Mouse (Mus musculus) heart, postnatal 4 days (tissue): ENCODE measurements at regions not wholly inside any gene's neighbourhood (a gene's known extent, or its start where the extent isn't known, plus 50 kb on each side); places are given as distances from the start of the nearest gene placed in this dataset.
A peak's percentile ranks its signal among the peaks of the same experiment; 100 is the strongest.

Experiments
- DNase-seq: peaks from one replicate; pipeline ENCODE4 v3.0.0; 2021

DNA sequence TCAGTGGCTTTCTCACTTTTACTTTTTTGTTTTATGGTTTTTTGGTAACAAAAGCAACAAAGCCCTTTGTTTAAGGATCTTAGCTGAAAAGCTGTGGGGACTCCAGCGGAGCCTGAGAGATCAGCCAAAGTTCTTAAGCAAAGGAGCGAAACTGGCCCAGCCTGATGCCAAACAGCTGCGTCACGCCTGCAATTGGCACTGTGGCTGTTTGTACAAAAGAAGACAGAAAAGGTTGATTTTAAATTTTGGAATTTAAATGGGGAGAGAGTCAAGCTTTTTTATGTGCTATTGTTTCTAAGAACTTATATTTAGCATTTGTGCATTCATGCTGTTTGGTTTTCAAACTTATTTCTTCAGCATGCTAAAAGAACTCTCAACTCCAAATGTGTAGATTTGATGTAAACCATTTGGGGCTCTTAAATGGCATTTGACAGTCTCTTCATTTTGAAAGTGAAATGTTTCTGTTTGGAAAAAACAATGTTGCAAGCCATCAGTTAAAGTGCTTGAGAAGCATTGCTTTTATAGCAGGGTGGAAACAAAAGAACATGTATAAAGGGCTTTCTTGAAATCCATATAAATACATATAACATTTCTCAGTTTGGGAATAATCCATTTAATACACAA is 105.1 kb upstream of the Daam1 start:
- peak; percentile 56 for DNase-seq

- no peak for DNase-seq
Observed at GRCm38 (mm10) chr12:71743345-71743744, 87.5 kb upstream of the Daam1 start.

GRCm38 (mm10) chr12:71746011-71746410 is 84.9 kb upstream of the Daam1 start:
- DNase-seq, result peak; percentile 52

GRCm38 (mm10) chr12:71747386-71747785 is 83.5 kb upstream of the Daam1 start:
- no peak for DNase-seq

DNA sequence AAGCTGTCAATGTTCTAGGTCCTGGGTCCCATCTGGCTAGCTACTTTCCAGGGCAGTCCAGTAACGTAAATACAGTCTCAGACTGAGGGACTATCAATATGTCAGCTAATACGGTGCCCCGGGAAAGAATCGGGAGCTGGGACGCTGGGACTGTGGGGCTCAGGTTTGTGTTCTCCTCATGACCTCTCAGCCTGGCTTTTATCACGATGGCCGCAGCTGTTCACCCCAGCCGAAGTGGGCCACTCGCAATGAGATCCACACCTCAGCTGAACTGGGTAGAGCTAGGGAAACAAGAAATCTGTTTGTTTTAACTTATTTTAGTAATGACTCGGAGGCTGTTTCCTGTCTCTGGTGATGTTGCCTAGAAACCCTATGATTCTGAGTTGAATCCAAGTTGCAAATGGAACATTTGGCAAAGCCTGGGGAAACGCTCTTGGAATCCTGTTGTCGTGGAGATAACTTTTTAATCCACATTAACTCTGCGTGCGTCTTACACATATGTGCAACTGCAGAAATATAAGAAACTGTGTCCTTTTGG is 83.0 kb upstream of the Daam1 start:
- peak; percentile 39 for DNase-seq

DNA sequence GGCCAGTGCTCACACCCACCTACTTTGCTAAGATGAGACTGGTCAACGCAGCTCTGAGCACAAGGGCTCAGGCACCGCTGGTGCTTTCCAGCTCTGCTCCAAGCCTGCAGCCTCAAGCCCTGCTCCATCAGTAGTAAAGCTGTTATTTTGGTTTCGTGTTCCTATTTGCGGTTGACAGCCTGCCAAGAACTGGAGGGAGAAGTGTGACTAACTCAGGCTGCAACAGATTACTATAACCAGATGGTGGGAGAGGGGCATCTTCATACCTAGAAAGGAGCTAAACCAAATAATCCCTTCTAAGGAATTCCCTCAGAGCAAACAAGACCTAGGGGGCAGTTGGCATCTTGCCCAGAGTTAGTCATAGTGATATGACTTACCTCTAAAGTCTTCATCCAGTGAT is 82.1 kb upstream of the Daam1 start:
- DNase-seq, result peak; percentile 77

GRCm38 (mm10) chr12:71749668-71750067 is 81.2 kb upstream of the Daam1 start:
- no peak for DNase-seq

DNA sequence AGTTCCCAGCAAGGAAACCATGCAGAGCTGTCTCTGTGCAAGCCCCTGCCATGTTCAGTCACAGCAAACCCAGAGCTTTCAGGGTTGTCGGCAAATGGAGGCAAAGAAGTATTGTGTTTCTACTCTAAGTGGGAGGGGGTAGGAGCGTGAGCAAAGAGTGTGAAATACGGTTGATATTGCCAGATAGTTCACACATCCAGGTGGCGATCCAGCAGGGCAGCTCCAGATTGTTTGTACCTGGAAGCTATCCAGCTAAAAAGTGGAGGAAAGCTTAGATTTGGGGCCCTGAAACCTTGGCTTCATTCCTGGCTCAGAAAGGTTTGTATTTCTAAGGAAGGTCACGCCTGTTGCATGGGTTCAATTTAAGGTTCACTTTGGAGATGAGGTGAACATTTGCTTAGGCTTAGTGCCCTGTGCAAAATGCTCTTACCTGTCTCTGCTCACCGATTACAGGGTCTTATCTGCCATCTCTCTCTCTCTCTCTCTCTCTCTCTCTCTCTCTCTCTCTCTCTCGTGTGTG is 78.1 kb upstream of the Daam1 start:
- DNase-seq, result no peak

DNA sequence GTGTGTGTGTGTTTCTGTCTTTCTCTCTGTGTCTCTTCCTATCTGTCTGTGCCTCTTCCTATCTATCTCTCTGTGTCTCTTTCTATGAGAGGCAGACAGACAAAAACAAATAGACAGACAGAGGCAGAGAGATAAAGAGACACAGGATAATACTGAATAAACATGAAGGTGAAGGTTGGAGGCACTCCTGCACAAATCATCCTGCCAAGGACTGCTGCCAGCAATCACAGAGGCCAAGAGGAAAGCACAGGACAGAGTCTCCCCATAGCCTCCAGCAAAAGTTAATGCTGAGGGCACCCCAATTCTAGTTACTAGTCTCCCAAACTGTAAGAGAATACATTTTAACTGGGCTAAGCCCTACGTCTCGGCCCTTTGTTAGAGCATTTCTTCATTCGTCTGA is 77.6 kb upstream of the Daam1 start:
- DNase-seq, result no peak

GRCm38 (mm10) chr12:71763194-71763593 is 67.7 kb upstream of the Daam1 start:
- DNase-seq, result no peak

GRCm38 (mm10) chr12:71766086-71766485 is 64.8 kb upstream of the Daam1 start:
- no peak for DNase-seq

DNA sequence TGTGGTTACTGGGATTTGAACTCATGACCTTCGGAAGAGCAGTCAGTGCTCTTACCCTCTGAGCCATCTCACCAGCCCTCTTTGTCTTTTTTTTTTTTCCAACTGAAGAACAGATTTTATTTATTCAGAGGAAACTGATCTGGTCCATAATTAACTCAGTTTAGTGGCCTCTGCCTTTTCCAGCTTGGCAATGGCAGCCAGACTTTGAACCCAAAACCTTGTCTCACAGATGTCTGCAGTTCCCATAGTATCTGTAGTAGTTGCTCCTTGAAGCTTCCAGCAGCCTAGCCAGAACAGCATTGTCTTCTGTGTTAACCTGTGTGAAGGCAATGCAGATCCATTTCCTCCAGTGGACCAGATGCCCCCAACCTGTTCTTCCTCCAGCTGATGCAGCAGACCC is 64.2 kb upstream of the Daam1 start:
- no peak for DNase-seq

DNA sequence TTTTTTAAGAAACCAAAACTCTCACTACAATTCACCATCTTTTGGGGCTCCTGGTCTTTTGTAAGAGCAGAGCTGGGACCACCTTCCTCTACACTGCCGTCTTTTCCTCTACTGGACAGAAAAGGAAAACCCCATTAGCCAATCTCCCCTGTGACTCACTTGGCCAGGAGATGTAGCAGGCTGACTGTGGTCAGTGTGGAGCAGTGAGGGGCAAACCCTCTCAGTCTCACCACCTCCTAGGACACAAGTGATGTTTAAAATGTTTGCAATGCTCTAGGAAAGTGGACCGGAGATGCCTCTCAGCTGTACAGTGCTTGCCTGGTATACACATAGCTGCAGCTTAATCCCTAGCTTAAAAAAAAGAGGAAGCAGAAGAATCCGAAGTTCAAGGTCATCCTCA is 63.0 kb upstream of the Daam1 start:
- DNase-seq, result no peak

DNA sequence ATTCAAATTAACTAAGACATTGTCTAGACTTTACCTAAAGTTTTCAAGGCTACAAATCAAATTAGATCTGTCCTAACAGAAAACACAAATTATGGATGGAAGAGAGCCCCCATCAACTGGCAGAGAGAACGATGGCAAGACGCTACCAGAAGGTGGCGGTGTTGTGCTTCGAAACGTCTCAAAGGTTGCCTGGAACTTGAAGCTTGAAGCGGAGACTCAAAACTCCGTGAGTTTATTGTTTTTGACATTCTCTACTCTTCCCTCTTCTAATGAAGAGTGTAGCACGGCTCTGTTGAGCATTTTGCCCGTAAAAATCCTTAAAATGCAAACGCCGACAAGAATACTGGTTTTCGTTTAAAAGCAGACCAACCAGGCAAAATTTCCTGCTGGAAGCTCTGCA is 62.4 kb upstream of the Daam1 start:
- peak; percentile 92 for DNase-seq

- DNase-seq, result no peak
Observed at GRCm38 (mm10) chr12:71768890-71769289, 62.0 kb upstream of the Daam1 start.

- no peak for DNase-seq
Observed at GRCm38 (mm10) chr12:71769302-71769701, 61.6 kb upstream of the Daam1 start.

GRCm38 (mm10) chr12:71773891-71774290 is 57.0 kb upstream of the Daam1 start:
- no peak for DNase-seq

DNA sequence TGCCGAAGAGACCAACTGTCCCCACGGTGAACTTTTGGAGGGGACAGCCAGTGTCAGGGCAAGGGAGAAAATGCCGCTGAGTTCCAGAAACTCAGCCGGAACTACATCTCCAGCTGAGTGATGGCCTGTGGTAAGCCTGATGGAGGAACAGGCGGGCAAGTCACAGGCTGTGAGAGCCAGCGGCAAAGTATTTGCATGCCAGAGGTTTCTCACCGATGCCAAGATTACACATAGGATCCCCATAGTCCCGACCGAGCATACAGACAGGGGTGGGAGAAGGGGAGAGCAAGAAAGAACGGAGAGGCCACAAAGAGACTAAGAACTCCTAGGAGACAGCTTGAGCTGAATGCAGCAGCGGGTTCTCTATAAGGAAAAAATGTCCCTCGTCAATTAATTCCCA is 55.8 kb upstream of the Daam1 start:
- DNase-seq, result no peak

DNA sequence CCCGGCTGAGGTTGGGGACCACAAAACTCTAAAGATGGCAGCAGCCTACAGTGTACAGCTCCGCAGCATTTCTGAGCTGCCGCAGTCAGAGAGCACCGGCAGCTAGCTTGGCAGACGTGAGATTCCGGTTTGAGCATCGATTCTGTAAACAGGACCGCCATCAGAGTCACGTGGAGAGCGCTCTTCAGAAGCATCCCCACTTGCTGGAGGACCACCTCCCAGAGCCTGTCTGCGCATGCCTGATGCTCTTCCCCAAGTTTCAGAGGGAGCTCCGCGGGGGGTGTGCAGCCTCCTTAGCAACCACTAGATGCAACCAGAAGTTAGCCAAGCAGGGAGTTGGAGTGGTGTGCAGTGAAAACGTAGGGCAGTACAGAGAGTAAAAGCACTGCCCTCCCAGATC is 52.7 kb upstream of the Daam1 start:
- peak; percentile 44 for DNase-seq

GRCm38 (mm10) chr12:71778948-71779347 is 51.9 kb upstream of the Daam1 start:
- DNase-seq, result no peak

DNA sequence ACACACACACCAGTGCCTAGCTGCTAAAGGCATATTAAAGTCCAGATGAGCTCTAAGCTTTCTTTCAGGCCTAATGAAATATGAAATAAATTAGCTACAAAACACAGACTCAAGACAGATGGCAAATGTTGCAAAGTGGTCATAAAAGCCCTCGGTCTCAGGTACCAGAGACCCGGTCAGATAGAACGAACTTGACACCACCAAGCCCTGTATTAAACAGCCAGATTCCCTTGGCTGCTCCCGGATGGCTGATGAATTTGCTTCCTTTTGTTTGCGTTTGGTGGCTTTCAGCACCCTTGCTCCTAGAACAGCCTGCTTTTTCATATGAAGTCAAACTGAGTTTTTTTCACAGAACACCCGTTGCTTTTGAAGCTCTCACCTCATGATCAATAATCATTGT is 51.5 kb upstream of the Daam1 start:
- no peak for DNase-seq
